Mouse (Mus musculus): ENCODE results near the gene Spin2f.
"Not testable (repeated sequence)": the region's sequence is repeated elsewhere in the genome, so short reads cannot be mapped to it uniquely, and the experiment has no call there.

The Spin2f gene

GRCm38 (mm10) chrX:31253594-31253993 lies at the start of gene Spin2f:
Gene Spin2f (plus strand): TSS chrX:31253894.
- DNase-seq (ENCODE audit: low read depth, low spot score) = not testable (repeated sequence)

GRCm38 (mm10) chrX:31212136-31212535 lies 41.6 kb upstream of the Spin2f start:
- DNase-seq (ENCODE audit: low read depth, low spot score) = not testable (repeated sequence)

GRCm38 (mm10) chrX:31223536-31223935 lies 30.2 kb upstream of the Spin2f start:
- not testable (repeated sequence) for DNase-seq (ENCODE audit: low read depth, low spot score)

- DNase-seq (ENCODE audit: low read depth, low spot score) = not testable (repeated sequence)
Observed at GRCm38 (mm10) chrX:31235088-31235487, 18.6 kb upstream of the Spin2f start.

DNA sequence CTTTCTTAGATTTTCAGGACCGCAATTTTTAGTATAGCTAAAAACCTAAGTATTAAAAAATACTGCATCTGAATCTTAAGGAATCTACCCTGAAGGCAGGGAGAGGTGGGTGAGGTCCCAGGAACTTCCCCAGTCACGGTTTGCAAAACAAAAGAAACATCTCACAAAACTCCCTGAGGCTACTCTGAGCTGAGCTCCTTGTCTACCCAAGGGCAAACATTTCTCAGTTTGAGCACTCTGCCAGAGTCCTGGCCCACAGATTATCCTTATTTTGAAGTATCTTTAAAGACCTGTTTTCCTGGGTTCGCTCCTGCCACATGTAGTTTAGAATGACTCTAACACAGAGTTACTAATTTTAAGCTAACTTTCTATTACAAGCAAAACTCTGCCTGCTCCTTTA lies 11.9 kb upstream of the Spin2f start:
- DNase-seq (ENCODE audit: low read depth, low spot score) = not testable (repeated sequence)

Measured in forelimb bud, embryonic 11.5 days (tissue).